Mouse (Mus musculus): ENCODE data around the gene Zfp329. TPM values are rescaled to one million over a fixed set of nuclear protein-coding genes. Genes with fewer than 3 reads are reported as not detected.

The Zfp329 gene
- total and polyA plus RNA-seq, 2 experiments from 2014 or later = 14.2 to 26.6 TPM

DNA sequence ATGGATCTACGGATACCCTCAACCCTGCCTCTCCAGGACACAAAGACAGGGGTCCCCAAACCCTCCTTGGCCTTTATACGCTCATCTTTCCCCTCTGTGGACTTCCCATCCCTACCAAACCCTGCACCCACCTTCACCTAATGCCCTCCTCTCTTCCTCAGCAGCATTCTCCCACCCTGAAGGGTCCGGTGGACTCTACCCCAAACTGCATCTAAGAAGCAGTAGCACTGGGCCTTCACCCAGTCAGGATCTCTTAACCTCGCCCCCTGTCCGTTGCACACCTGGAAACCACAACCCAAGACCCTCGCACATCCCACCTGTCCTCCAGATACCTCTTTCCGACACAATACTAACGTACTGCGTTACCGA is 38.9 kb downstream of the Zfp329 start:
- Histone ChIP-seq H3K27ac (ENCODE audit: low read depth, low read length) (peak overlapping the region; percentile 89; the same call in 1 of the 2 replicates), H3K36me3 (ENCODE audit: insufficient read depth) (peaks cover 8% of the 10 kb centered on the region), H3K4me3 (ENCODE audit: low read depth, low read length) (peak overlapping the region; percentile 74), H3K27me3 (ENCODE audit: insufficient read depth, low read length) (no peaks in the 10 kb centered on the region), H3K4me1 (ENCODE audit: insufficient read depth) (peaks cover 5% of the 10 kb centered on the region; the same call in 1 of the 2 replicates), H3K9me3 (ENCODE audit: low read length) (no peaks in the 10 kb centered on the region), H3K9ac (peak overlapping the region; percentile 80), H3K4me2 (ENCODE audit: low read depth) (peak overlapping the region; percentile 96)
- no peak for TF ChIP-seq CTCF (IDR thresholded peaks at IDR 0.05; ENCODE audit: low read depth)
- WGBS = 20% methylated on average over 10 of the region's 10 CpGs
- DNase-seq (no peak), ATAC-seq (no peak)

DNA sequence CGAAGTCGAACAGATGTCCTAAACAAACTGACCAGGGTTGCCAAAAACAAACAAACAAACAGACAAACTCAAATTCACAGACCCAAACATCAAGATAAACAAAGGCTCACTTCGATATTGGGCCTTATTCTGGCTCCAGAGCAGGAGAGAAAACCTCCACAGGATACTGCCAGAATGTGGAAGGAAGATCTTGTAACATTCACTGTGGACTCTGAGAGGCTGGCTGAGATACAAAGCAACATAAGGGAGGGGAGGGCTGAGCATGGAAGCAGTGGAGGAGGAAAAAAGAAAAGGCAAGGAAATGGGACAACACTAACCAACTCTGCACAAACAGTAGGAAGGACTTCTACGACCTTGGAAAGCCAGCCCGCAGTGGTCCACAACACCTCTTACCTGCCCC is 39.5 kb downstream of the Zfp329 start:
- no peaks in the 10 kb centered on the region for H3K27me3 ChIP-seq (ENCODE audit: insufficient read depth, low read length)
- 73% methylated on average over 5 of the region's 5 CpGs for WGBS
- peaks cover under 1% of the 10 kb centered on the region; the same call in 1 of the 2 replicates for H3K9me3 ChIP-seq (ENCODE audit: low read length)
- no peak overlapping the region for H3K9ac ChIP-seq
- H3K4me1 ChIP-seq (ENCODE audit: insufficient read depth) = peaks cover 5% of the 10 kb centered on the region; the same call in 1 of the 2 replicates
- H3K27ac ChIP-seq (ENCODE audit: low read depth, low read length) = no peak overlapping the region
- TF ChIP-seq CTCF (IDR thresholded peaks at IDR 0.05; ENCODE audit: low read depth) = no peak
- no peak for ATAC-seq
- H3K4me3 ChIP-seq (ENCODE audit: low read depth, low read length) = peak overlapping the region; percentile 74; the same call in 1 of the 2 replicates
- DNase-seq = peak; percentile 16
- H3K36me3 ChIP-seq (ENCODE audit: insufficient read depth) = peaks cover 14% of the 10 kb centered on the region
- H3K4me2 ChIP-seq (ENCODE audit: low read depth) = peak overlapping the region; percentile 96

- 65% methylated on average over 1 of the region's 1 CpGs for WGBS
- peaks cover 5% of the 10 kb centered on the region; the same call in 1 of the 2 replicates for H3K4me1 ChIP-seq (ENCODE audit: insufficient read depth)
- H3K36me3 ChIP-seq (ENCODE audit: insufficient read depth) = peaks cover 51% of the 10 kb centered on the region
- no peak overlapping the region for H3K27ac ChIP-seq (ENCODE audit: low read depth, low read length)
- no peak overlapping the region for H3K4me2 ChIP-seq (ENCODE audit: low read depth)
- TF ChIP-seq CTCF (IDR thresholded peaks at IDR 0.05; ENCODE audit: low read depth) = peak; percentile 12; the same call in 1 of the 2 replicates
- peaks cover 5% of the 10 kb centered on the region; the same call in 1 of the 2 replicates for H3K9me3 ChIP-seq (ENCODE audit: low read length)
- peak; percentile 72 for ATAC-seq
- no peak overlapping the region for H3K4me3 ChIP-seq (ENCODE audit: low read depth, low read length)
- peak; percentile 65 for DNase-seq
- H3K27me3 ChIP-seq (ENCODE audit: insufficient read depth, low read length) = no peaks in the 10 kb centered on the region
- H3K9ac ChIP-seq = no peak overlapping the region
These were observed 44.1 kb downstream of the Zfp329 start for GRCm38 (mm10) chr7:12774606-12775005.

DNA sequence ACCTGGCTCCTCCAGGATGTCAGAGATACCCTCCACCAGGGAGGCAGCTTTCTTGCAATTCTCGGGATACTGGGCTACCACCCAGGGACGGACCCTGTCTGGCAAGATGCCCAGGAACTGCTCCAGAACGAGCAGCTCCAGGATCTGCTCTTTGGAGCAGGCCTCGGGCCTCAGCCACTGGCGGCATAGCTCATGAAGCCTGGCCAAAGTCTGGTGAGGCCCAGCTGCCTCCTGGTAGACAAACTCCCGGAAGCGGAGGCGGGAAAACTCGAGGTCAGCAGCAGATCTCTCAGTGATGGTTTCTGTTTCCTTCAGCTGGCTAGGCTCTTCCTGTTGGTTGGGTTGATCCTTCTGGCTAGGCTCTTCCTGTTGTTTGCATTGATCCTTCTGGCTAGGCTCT is 44.5 kb downstream of the Zfp329 start:
- 72% methylated on average over 9 of the region's 9 CpGs for WGBS
- Histone ChIP-seq H3K27ac (ENCODE audit: low read depth, low read length) (no peak overlapping the region), H3K9me3 (ENCODE audit: low read length) (peaks cover 5% of the 10 kb centered on the region; the same call in 1 of the 2 replicates), H3K4me3 (ENCODE audit: low read depth, low read length) (no peak overlapping the region), H3K4me1 (ENCODE audit: insufficient read depth) (0 out of 2 replicates have a peak, but pooled peaks cover under 1% of the 10 kb centered on the region), H3K27me3 (ENCODE audit: insufficient read depth, low read length) (no peaks in the 10 kb centered on the region), H3K4me2 (ENCODE audit: low read depth) (no peak overlapping the region), H3K9ac (no peak overlapping the region), H3K36me3 (ENCODE audit: insufficient read depth) (peaks cover 56% of the 10 kb centered on the region)
- ATAC-seq (peak; percentile 32; the same call in 1 of the 2 replicates), DNase-seq (no peak)
- TF ChIP-seq CTCF (IDR thresholded peaks at IDR 0.05; ENCODE audit: low read depth) = no peak

Other genes starting within 250 kb of the Zfp329 start
- under 0.01 TPM in 1 of 2 replicates, not detected in the other for gene Vmn2r53, start 210.1 kb downstream of the Zfp329 start, total RNA-seq (2014; rRNA removed)
- gene Vmn2r53, start 210.1 kb downstream of the Zfp329 start, polyA plus RNA-seq (2015; fragmentation: Nextera tagmentation; extraction: Ambion mirVana) = 0.03 TPM in 1 of 2 replicates, not detected in the other
- not detected in 2 replicates for gene Vmn2r54, start 178.5 kb downstream of the Zfp329 start, total RNA-seq (2014; rRNA removed)
- not detected in 2 replicates for gene Vmn2r54, start 178.5 kb downstream of the Zfp329 start, polyA plus RNA-seq (2015; fragmentation: Nextera tagmentation; extraction: Ambion mirVana)
- not detected in 2 replicates for gene Vmn2r55, start 133.9 kb downstream of the Zfp329 start, total RNA-seq (2014; rRNA removed)
- not detected in 2 replicates for gene Vmn2r55, start 133.9 kb downstream of the Zfp329 start, polyA plus RNA-seq (2015; fragmentation: Nextera tagmentation; extraction: Ambion mirVana)
- 0.10 and 0.15 TPM in 2 replicates for gene Vmn2r56, start 83.9 kb downstream of the Zfp329 start, total RNA-seq (2014; rRNA removed)
- gene Vmn2r56, start 83.9 kb downstream of the Zfp329 start, polyA plus RNA-seq (2015; fragmentation: Nextera tagmentation; extraction: Ambion mirVana) = 0.02 TPM in 1 of 2 replicates, not detected in the other
- 28.4 and 36.7 TPM in 2 replicates for gene Zscan18, start 15.2 kb downstream of the Zfp329 start, total RNA-seq (2014; rRNA removed)
- 13.3 and 17.8 TPM in 2 replicates for gene Zscan18, start 15.2 kb downstream of the Zfp329 start, polyA plus RNA-seq (2015; fragmentation: Nextera tagmentation; extraction: Ambion mirVana)
- 34.9 and 43.2 TPM in 2 replicates for gene Zfp110, start 15.9 kb upstream of the Zfp329 start, total RNA-seq (2014; rRNA removed)
- 15.4 and 18.5 TPM in 2 replicates for gene Zfp110, start 15.9 kb upstream of the Zfp329 start, polyA plus RNA-seq (2015; fragmentation: Nextera tagmentation; extraction: Ambion mirVana)
- gene Zfp128, start 62.3 kb upstream of the Zfp329 start, total RNA-seq (2014; rRNA removed) = 17.7 and 18.5 TPM in 2 replicates
- gene Zfp128, start 62.3 kb upstream of the Zfp329 start, polyA plus RNA-seq (2015; fragmentation: Nextera tagmentation; extraction: Ambion mirVana) = 1.5 and 2.0 TPM in 2 replicates
- 7.0 and 8.3 TPM in 2 replicates for gene Zscan22, start 79.0 kb upstream of the Zfp329 start, total RNA-seq (2014; rRNA removed)
- 2.8 and 3.5 TPM in 2 replicates for gene Zscan22, start 79.0 kb upstream of the Zfp329 start, polyA plus RNA-seq (2015; fragmentation: Nextera tagmentation; extraction: Ambion mirVana)
- gene Rps5, start 103.4 kb upstream of the Zfp329 start, total RNA-seq (2014; rRNA removed) = 1,758 and 2,185 TPM in 2 replicates
- 679 and 877 TPM in 2 replicates for gene Rps5, start 103.4 kb upstream of the Zfp329 start, polyA plus RNA-seq (2015; fragmentation: Nextera tagmentation; extraction: Ambion mirVana)
- 1.7 and 1.8 TPM in 2 replicates for gene Rnf225, start 108.6 kb upstream of the Zfp329 start, total RNA-seq (2014; rRNA removed)
- 0.36 and 0.75 TPM in 2 replicates for gene Rnf225, start 108.6 kb upstream of the Zfp329 start, polyA plus RNA-seq (2015; fragmentation: Nextera tagmentation; extraction: Ambion mirVana)
- gene Zfp324, start 147.0 kb upstream of the Zfp329 start, total RNA-seq (2014; rRNA removed) = 32.9 and 47.7 TPM in 2 replicates
- gene Zfp324, start 147.0 kb upstream of the Zfp329 start, polyA plus RNA-seq (2015; fragmentation: Nextera tagmentation; extraction: Ambion mirVana) = 6.8 and 8.8 TPM in 2 replicates
- gene Zfp446, start 159.0 kb upstream of the Zfp329 start, total RNA-seq (2014; rRNA removed) = 7.5 and 13.0 TPM in 2 replicates
- gene Zfp446, start 159.0 kb upstream of the Zfp329 start, polyA plus RNA-seq (2015; fragmentation: Nextera tagmentation; extraction: Ambion mirVana) = 6.0 and 8.2 TPM in 2 replicates
- gene Slc27a5, start 179.3 kb upstream of the Zfp329 start, total RNA-seq (2014; rRNA removed) = 0.23 and 0.43 TPM in 2 replicates
- 0.08 and 0.18 TPM in 2 replicates for gene Slc27a5, start 179.3 kb upstream of the Zfp329 start, polyA plus RNA-seq (2015; fragmentation: Nextera tagmentation; extraction: Ambion mirVana)
- gene Trim28, start 180.3 kb upstream of the Zfp329 start, total RNA-seq (2014; rRNA removed) = 430 and 485 TPM in 2 replicates
- 209 and 211 TPM in 2 replicates for gene Trim28, start 180.3 kb upstream of the Zfp329 start, polyA plus RNA-seq (2015; fragmentation: Nextera tagmentation; extraction: Ambion mirVana)
- 32.8 and 33.3 TPM in 2 replicates for gene Zbtb45, start 191.2 kb upstream of the Zfp329 start, total RNA-seq (2014; rRNA removed)
- 25.0 and 29.3 TPM in 2 replicates for gene Zbtb45, start 191.2 kb upstream of the Zfp329 start, polyA plus RNA-seq (2015; fragmentation: Nextera tagmentation; extraction: Ambion mirVana)
- 131 and 160 TPM in 2 replicates for gene Chmp2a, start 215.9 kb upstream of the Zfp329 start, total RNA-seq (2014; rRNA removed)
- gene Chmp2a, start 215.9 kb upstream of the Zfp329 start, polyA plus RNA-seq (2015; fragmentation: Nextera tagmentation; extraction: Ambion mirVana) = 210 and 239 TPM in 2 replicates
- 336 and 344 TPM in 2 replicates for gene Ube2m, start 219.4 kb upstream of the Zfp329 start, total RNA-seq (2014; rRNA removed)
- gene Ube2m, start 219.4 kb upstream of the Zfp329 start, polyA plus RNA-seq (2015; fragmentation: Nextera tagmentation; extraction: Ambion mirVana) = 130 and 132 TPM in 2 replicates
- 11.8 and 15.1 TPM in 2 replicates for gene Mzf1, start 235.9 kb upstream of the Zfp329 start, total RNA-seq (2014; rRNA removed)
- gene Mzf1, start 235.9 kb upstream of the Zfp329 start, polyA plus RNA-seq (2015; fragmentation: Nextera tagmentation; extraction: Ambion mirVana) = 10.1 and 12.9 TPM in 2 replicates